Mouse (Mus musculus): ENCODE measurements around the gene Eif5b.

GRCm38 (mm10) chr1:38081316-38081715, 83.5 kb downstream of the Eif5b start:
- TF ChIP-seq CTCF (IDR thresholded peaks at IDR 0.05; ENCODE audit: low read depth, low read length) (no peak), GATA1 (IDR thresholded peaks at IDR 0.05; ENCODE audit: borderline replicate concordance, low read length) (no peak), POLR2AphosphoS5 (IDR thresholded peaks at IDR 0.05; ENCODE audit: insufficient replicate concordance, low read depth, low read length) (no peak)
